Mouse (Mus musculus) cerebral cortex, adult 2 months (tissue): Measurements from ENCODE around the gene Rere.

Source experiments
- WGBS: fragments of 180-500 bp; shearing (Covaris S2); methylation state at CpG from one replicate; pipeline ENCODE4 v1.1.7; 2018; 5-methylcytosine and 5-hydroxymethylcytosine counted together

Gene Rere

DNA sequence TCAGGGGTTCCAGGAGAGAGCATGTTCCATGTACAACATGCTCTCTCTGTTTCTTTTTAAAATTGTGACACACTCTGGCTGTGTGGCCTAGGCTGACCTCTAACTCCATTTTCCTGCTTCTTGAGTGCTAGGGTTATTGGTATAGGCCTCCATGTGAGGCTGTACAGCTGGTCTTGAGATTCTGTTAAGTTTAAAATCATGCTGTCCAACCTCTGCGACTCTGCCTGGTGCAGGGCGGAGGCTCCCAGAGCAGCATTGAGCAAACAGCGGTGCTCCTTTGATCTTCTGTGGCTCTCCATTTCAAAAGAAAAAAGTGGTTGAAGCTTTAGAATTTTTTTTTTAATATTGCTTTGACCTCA, 302.3 kb downstream of the Rere start:
- WGBS = 22% methylated on average over 3 of the region's 3 CpGs

GRCm38 (mm10) chr4:150585800-150586199, 304.4 kb downstream of the Rere start:
- WGBS = 65% methylated on average over 2 of the region's 2 CpGs

DNA sequence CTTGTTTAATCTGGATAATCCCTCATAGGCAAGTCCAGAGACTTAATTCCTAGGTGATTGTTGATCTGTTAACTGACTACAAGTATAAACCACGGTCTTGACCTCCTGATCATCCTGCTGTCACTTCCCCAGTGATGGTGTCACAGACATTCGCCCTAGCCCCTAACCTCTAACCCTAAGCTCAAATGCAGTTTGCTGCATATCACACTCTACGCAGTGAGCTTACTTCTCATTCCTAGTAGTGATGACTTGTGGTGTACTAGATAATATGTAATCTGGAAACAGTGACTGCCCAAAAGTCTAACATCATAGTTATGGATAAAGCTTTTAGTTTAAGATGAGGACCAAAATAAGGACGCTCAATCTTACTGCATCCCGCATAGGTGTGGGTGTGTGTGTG, 304.8 kb downstream of the Rere start:
- 67% methylated on average over 5 of the region's 5 CpGs for WGBS

GRCm38 (mm10) chr4:150587597-150588299, 306.3 kb downstream of the Rere start:
- WGBS = 51% methylated on average over 8 of the region's 8 CpGs

DNA sequence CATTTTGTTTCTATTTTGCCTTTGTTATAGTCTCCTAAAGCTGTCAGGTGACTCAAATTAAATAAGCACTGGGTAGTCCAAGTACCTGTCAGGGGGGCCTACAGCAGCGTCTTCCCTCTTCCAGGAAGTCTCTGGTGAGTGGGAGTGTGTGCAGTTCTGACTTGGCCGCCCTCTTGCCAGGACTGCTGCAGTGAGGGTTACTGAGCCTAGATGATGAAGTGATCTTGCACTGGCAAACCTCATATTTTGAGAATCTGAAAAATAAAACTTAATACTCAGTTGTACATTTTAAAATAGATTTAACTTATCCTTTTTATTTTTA, 306.8 kb downstream of the Rere start:
- WGBS = 35% methylated on average over 2 of the region's 2 CpGs

DNA sequence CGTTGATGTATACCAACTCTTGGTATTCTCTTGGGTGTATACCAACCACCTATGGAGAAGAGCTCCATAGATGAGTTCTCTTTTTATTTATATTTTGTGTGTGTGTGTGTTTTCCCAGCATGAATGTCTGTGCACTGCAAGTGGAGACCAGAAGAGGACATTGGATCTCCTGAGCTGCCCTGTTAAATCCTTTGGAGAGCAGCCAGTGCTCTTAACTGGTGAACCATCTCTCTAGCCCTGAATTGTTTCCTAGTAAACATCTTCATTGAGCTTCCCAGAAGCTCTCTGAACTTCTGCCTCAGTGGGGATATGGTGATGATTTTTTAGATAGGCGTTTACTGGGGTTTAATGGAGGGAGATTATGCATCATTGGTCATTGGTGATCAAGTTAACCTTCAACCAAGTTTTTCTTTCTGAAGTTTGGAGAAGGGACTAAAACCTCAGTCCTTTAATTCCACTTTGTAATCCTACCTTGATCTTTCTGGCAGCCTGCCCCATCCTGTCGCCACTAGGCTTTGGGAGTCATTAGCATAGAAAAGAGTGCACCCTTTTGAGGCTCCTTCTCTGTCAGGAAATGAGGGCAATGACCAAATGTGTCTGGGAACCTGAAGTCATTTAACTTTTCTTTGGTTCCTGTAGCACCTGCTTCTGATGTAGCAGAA, 309.3 kb downstream of the Rere start:
- 54% methylated on average over 3 of the region's 3 CpGs for WGBS

DNA sequence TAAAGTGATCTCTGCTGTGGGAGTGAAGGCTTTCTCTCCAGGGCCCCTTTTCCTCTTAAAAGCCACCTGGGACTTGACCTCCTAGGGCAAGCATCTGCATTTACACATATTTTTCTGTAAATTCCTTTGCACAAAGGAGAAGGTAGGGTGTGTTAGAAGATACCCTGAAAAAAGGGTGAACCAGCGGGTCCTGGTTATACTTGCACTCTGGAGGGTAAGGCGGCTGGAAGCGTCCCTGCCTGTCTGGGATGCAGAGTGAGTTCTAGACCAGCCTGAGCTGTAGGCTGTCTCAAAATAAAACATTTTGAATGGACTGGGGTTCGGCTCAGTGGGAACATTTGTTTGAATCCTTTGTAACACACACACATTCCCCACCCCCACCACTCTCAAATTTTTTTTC, 310.2 kb downstream of the Rere start:
- 71% methylated on average over 4 of the region's 4 CpGs for WGBS

- WGBS = 69% methylated on average over 6 of the region's 6 CpGs
Measured at GRCm38 (mm10) chr4:150592087-150592486, 310.6 kb downstream of the Rere start.

- 63% methylated on average over 4 of the region's 4 CpGs for WGBS
Measured at GRCm38 (mm10) chr4:150593473-150594217, 312.2 kb downstream of the Rere start.

DNA sequence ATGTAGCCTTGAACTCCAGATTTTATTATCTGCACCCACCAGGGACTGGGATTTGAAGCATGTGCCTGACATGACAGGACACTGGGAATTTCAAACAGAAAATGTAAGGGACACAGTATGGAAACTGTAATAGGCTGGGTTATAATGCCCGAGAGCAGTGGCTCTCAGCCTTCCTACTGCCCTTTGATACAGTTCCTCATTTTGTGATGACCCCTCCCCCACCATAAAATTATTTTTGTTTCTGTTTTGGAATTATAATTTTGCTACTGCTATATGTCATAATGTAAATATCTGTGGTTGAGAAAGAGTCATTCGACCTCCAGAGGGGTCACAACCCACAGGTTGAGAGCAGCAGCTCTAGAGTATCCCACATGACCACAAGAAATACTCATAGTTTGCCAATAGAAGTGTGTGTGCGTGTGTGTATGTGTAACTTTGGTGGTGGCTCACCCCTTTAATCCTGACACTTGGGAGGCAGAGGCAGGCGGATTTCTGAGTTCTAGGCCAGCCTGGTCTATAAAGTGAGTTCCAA, 312.9 kb downstream of the Rere start:
- WGBS = 93% methylated on average over 4 of the region's 4 CpGs

GRCm38 (mm10) chr4:150595071-150595470, 313.6 kb downstream of the Rere start:
- 64% methylated on average over 3 of the region's 3 CpGs for WGBS

DNA sequence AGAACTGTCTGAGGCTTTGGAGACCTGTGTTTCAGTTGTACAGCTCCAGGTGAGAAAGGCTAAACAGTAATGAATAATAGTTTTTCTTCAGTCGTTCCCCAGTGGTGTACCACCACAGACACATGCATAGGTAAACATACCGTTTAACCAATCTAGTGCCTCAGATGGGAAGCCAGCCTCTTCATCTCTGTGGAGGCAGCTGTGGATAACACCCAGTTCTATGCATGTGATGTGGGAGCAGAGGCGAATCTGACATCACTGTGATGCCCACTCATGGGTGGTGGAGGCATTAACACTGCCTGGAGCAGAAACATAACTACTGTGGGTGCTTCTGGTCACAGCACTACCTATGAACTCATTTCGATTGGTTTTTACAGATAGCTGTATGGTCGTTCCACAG, 314.5 kb downstream of the Rere start:
- 50% methylated on average over 5 of the region's 5 CpGs for WGBS

GRCm38 (mm10) chr4:150598686-150599085, 317.2 kb downstream of the Rere start:
- WGBS = 53% methylated on average over 1 of the region's 1 CpGs

- 51% methylated on average over 3 of the region's 3 CpGs for WGBS
Measured at GRCm38 (mm10) chr4:150599119-150599992, 317.9 kb downstream of the Rere start.

DNA sequence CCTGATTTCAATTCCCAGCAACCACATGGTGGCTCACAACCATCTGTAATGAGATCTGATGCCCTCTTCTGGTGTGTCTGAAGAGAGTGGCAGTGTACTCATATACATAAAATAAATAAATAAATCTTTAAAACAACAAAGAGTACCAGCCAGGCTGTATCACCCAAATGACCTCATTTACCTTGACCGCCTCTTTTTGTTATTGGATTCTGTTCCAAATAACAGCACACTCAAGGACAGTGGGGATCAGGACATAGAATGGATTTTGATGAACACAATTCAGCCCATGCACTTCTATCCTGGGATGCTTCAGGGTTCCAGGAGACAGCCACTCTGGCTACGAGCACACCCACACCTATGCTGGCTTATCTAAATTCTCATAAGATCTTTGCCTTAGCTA, 319.1 kb downstream of the Rere start:
- whole genome bisulfite sequencing = 73% methylated on average over 2 of the region's 2 CpGs

GRCm38 (mm10) chr4:150601489-150601888, 320.0 kb downstream of the Rere start:
- 83% methylated on average over 10 of the region's 10 CpGs for WGBS

DNA sequence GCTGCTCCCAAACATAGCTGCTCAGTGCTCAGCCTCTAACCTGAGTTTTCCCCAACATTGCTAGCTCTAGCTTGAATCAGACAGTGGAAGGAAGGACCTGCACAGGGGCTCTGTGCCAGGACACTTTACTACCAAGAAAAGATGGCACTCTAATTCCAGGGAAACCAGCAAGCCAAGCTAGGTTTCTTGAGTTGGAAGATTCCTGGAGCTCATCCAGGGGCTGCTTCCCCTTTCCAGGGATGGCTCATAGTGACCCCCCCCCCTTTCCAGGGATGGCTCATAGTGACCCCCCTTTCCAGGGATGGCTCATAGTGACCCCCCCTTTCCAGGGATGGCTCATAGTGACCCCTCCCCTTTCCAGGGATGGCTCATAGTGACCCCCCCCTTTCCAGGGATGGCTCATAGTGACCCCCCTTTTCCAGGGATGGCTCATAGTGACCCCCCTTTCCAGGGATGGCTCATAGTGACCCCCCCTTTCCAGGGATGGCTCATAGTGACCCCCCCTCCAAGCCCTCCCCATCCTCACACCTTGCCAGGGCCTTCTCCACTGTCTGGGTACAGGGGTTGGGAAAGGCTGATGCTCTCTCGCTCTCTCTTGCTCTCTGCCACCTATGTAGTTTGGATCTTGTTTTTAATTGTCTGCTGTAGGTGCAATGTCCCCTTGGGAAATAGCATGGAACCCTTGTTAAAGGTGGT, 322.1 kb downstream of the Rere start:
- 91% methylated on average over 1 of the region's 1 CpGs for WGBS

GRCm38 (mm10) chr4:150605804-150606203, 324.4 kb downstream of the Rere start:
- WGBS = 77% methylated on average over 3 of the region's 3 CpGs

DNA sequence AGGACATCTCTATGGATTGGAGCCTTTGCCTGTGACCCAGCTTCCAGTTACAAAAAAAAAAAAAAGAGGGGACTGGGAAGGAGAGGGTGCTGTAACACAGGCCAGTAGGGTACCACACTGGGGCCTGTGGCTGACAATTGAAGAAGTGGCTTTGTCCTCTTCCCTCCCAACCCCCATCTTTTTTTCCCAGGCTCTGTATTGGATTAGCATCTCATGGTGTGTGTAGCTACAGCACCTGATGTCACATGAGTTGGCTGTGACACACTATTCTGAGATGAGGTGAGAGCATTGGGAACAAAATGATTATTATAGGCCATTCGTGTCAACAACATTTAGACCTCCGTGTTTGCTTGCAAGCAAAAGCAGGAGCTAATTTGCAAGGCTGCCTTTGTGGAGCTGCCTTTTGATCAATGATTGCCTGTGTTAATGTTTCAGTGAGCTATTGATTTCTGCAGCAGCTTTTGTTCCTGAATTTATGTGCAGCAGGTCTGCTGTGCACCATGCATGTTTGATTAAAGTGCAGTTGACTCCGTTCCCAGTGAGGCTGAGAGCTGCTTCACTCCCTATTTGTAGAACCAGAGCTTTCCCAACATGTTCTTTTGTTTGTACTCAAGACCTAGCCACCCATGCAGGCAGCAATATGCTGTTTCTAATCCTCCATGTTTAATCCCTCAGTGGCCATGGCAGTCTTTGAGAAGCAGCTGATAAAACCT, 325.2 kb downstream of the Rere start:
- 18% methylated on average over 3 of the region's 3 CpGs for WGBS

- WGBS = 77% methylated on average over 3 of the region's 3 CpGs
Measured at GRCm38 (mm10) chr4:150608670-150609069, 327.2 kb downstream of the Rere start.

DNA sequence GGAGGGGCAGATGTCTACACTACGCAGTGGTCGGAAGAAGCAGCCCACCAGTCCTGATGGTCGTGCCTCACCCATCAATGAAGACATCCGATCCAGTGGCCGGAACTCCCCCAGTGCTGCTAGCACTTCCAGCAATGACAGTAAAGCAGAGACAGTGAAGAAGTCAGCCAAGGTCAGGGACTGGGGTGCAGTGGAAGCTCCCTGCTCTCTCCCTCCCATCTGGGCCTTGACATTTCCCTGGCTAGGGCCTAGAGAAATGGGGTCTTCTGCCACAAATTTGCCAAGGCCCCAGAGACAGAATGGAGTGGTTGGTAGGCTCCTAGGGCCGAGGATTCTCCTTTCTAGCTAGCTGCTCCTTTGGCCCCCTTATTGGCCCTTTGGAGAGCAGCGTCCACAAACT, 332.3 kb downstream of the Rere start:
- 88% methylated on average over 7 of the region's 7 CpGs for WGBS
